Mouse (Mus musculus) gastrocnemius, postnatal 25 days (tissue): Measurements from ENCODE around the gene Zfp619. TPM values are rescaled to one million over a fixed set of nuclear protein-coding genes. Genes with fewer than 3 reads are reported as not detected.
"Not testable (repeated sequence)": the region's sequence is repeated elsewhere in the genome, so short reads cannot be mapped to it uniquely, and the experiment has no call there.

Experiments
- DNase-seq: peaks from one replicate; pipeline ENCODE4 v3.0.0; 2022
- total RNA-seq, 2 experiments: library from RNA; stranded (reverse); gene quantifications; 1 replicate in 1 of 2; 2 replicates in 1 of 2; pipeline ENCODE4 v1.2.3; 2021

The Zfp619 gene
- total RNA-seq, 2 experiments from 2014 or later, result 0.75 to 1.2 TPM

GRCm38 (mm10) chr7:39589044-39589443, 71.5 kb downstream of the Zfp619 start:
- not testable (repeated sequence) for DNase-seq

Other genes starting within 250 kb of the Zfp619 start
- gene Gm5114, start 104.6 kb upstream of the Zfp619 start, total RNA-seq, result not detected